Mouse (Mus musculus) frontal cortex, postnatal 14 days (tissue): Measurements from ENCODE around the gene Trim30d.
"Not testable (repeated sequence)": the region's sequence is repeated elsewhere in the genome, so short reads cannot be mapped to it uniquely, and the experiment has no call there.

Experiments used
- DNase-seq, 2 experiments: peaks; one replicate each; pipeline ENCODE4 v3.0.0; 2022; ENCODE audit warnings: low spot score in 2 of 2

Gene Trim30d

GRCm38 (mm10) chr7:104507421-104508065, at the start of gene Trim30d:
Trim30d (minus strand) TSS chr7:104507849.
- not testable (repeated sequence) for DNase-seq

DNA sequence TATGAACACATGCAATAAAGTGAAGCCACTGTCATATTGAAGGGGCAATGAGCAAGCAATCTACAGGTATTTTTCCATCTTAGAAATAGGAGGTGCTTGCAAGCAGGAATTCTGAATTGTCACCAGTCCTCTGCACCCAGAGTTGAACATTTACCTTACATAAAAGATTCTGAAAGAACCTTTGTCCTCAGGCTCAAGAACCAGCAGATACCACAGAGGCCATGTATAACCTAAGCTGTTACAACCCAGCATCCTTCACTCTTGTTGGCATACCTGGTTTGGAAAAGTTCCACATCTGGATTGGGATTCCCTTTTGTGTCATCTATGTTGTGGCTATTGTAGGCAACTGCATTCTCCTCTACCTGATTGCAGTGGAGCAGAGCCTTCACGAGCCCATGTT, 45.1 kb upstream of the Trim30d start:
- no peak for DNase-seq

GRCm38 (mm10) chr7:104549833-104550232, 42.2 kb upstream of the Trim30d start, which contains the start of gene Olfr651:
Olfr651 (plus strand) TSS chr7:104550133.
- no peak for DNase-seq

DNA sequence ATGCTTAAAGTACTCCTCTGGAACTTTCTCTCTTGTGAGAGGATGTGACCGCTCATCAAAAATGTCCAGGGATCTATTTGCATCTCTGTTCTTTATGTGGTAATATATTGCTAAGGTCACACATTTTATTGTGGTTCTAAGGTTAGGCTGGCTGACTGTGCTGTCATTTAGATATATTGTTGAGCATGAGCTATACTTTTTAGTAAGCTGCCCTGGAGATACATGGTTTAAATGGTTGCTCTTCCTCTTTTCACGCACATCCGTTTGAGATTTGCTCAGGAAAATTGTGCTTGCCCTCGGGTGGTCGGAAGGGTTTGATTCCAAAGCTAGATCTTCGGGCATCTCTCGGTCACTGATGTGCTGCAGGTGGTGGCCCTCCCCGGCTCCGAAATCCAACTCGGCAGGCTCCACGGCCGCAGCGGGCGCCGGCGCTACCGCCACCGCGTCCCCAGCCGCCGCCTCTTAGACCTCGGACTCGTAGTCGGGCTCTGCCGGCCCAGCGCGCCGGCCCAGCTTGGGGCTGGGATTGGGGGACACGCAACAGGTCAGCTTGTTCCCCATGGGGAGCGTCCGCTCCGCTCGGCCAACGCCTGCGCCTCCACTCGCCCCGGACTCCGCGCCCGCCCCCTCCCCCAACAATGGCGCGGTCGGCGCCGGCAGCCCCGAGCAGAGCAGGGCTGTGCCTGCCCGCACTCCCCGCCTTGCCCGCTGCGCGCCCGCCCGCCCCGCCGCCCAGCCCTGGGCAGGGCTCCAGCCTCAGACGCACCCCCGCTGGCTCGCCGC, 5.9 kb downstream of the Trim30d start:
- no peak for DNase-seq

DNA sequence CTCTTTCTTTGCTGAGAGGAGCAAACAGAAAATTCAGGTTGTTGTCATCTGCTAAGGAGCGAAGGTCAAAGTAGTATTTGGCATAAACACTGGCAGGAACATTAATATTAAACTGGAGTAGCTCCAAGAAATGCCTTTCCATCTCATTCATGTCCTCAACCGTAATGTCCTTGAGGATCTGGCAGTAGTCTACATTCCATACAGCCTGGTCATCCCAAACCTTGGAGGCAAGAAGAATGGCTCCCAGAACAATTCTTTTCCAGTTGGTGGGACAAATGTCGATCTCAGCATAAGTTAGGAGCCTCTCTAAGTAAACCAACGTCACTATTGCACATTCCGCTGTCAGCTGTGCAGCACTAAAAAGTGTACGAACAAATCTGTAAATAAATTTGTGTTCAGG, 6.5 kb downstream of the Trim30d start:
- DNase-seq = not testable (repeated sequence)

- DNase-seq = not testable (repeated sequence)
Observed at GRCm38 (mm10) chr7:104499464-104499863, 8.2 kb downstream of the Trim30d start.

GRCm38 (mm10) chr7:104465065-104465744, 42.4 kb downstream of the Trim30d start, which contains the start of gene Trim30a:
Trim30a (minus strand) TSS chr7:104465193.
- no peak for DNase-seq

DNA sequence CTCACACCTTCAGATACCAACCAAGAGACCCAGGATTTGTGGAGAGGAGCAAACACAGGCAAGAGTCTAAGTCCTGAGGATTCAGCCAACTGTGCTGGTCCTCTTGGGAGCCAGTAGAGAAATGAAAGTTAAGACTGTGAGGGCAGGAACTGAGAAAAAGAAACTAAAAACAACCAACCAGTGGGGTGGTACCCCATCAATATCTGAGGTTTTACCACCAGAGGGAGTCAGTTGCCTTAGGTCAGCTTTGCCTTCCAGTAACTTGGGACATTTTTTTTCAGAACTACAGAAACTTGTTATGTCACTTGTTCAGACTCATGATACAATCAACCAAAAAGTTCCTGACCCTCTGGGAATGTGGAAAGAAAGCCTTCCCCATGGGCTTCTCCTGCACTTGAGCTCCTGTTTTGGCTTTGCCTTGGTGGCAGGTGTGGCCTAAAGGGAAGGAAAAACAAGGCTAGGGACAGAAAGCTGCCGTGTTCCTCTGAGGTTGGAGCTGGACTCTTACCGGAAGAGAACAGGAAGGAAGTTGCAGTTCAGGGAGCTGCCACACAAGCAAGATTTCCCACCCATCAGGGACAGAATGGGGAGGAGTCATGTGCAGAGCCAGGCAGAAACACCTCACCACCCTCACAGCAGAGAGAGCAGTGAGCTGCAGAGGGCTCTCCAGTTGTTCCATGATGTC, 61.5 kb downstream of the Trim30d start:
- no peak for DNase-seq
